ENCODE assay signal across 15 mouse cellular contexts in the genomic region with DNA sequence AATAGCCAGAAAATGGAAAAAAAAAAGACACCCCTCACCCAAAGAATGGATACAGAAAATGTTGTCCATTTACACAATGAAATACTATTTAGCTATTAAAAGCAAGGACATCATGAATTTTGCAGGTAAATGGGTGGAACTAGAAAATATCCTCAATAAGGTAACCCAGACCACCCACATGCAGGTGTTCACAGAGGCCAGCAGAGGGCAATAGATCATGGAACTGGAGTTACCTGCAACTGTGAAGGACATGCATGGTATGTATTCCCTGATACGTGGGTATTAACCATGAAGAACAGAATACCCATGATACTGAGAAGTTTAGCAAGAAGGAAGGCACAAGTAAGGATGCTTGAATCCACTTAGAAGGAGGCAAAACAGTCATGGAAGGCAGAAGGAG. TPM values are rescaled to one million over a fixed set of nuclear protein-coding genes. Genes with fewer than 3 reads are reported as not detected.
A peak's percentile ranks its signal among the peaks of the same experiment; 100 is the strongest.
DNase-seq lines count a peak whose midpoint lies in the region; ATAC-seq and TF ChIP-seq lines count a peak whose summit lies in the region.
"Had no signal": no experiment of that assay in that cellular context is flagged by ENCODE, and none has a peak within 500 bp of the region (broad histone marks: within the 10 kb centered on the region; RNA-seq: fewer than 3 reads in every experiment).

No protein-coding gene starts in this region.

- no peaks in the 10 kb centered on the region for H3K36me3 ChIP-seq in hindbrain, postnatal 0 days (ENCODE audit: insufficient read depth, low read length)
- no peaks in the 10 kb centered on the region for H3K36me3 ChIP-seq in hindbrain, embryonic 10.5 days
- H3K36me3 ChIP-seq: forebrain, embryonic 12.5 days; midbrain, embryonic 10.5 days; neural tube, embryonic 12.5 days had no signal

- H3K4me1 ChIP-seq in hindbrain, postnatal 0 days (ENCODE audit: insufficient read depth, low read length), result no peaks in the 10 kb centered on the region
- no peaks in the 10 kb centered on the region for H3K4me1 ChIP-seq in hindbrain, embryonic 10.5 days (replicated peaks)
- H3K4me1 ChIP-seq: forebrain, embryonic 12.5 days; midbrain, embryonic 10.5 days; neural tube, embryonic 12.5 days had no signal

- ATAC-seq in hindbrain, postnatal 0 days, result no peak

- no peak overlapping the region for H3K4me3 ChIP-seq in hindbrain, postnatal 0 days (ENCODE audit: low read length)
- H3K4me3 ChIP-seq in hindbrain, embryonic 10.5 days, result no peak overlapping the region
- H3K4me3 ChIP-seq: forebrain, embryonic 12.5 days; midbrain, embryonic 10.5 days; neural tube, embryonic 12.5 days had no signal

- peak; percentile 40 for TF ChIP-seq CTCF in hindbrain, postnatal 0 days (IDR thresholded peaks at IDR 0.05; ENCODE audit: low read depth)

- 51% methylated on average over 1 of the region's 1 CpGs for WGBS in hindbrain, postnatal 0 days
- WGBS in hindbrain, embryonic 10.5 days, result 63% methylated on average over 1 of the region's 1 CpGs

- no peaks in the 10 kb centered on the region for H3K27me3 ChIP-seq in hindbrain, postnatal 0 days (ENCODE audit: insufficient read depth, low read length)
- H3K27me3 ChIP-seq in hindbrain, embryonic 10.5 days (ENCODE audit: insufficient read depth, poor library complexity, severe bottlenecking), result no peaks in the 10 kb centered on the region
- H3K27me3 ChIP-seq: forebrain, embryonic 12.5 days; neural tube, embryonic 12.5 days had no signal

- no peak overlapping the region for H3K4me2 ChIP-seq in hindbrain, postnatal 0 days (ENCODE audit: low read depth, low read length)
- H3K4me2 ChIP-seq: forebrain, embryonic 12.5 days; neural tube, embryonic 12.5 days had no signal

- H3K9ac ChIP-seq in hindbrain, postnatal 0 days (replicated peaks; ENCODE audit: low read length), result no peak overlapping the region
- H3K9ac ChIP-seq: forebrain, embryonic 12.5 days; neural tube, embryonic 12.5 days had no signal

- no peaks in the 10 kb centered on the region for H3K9me3 ChIP-seq in hindbrain, postnatal 0 days (ENCODE audit: low read length)
- H3K9me3 ChIP-seq in hindbrain, embryonic 10.5 days, result no peaks in the 10 kb centered on the region
- H3K9me3 ChIP-seq: forebrain, embryonic 12.5 days; midbrain, embryonic 10.5 days; neural tube, embryonic 12.5 days had no signal

- DNase-seq in hindbrain, postnatal 0 days (ENCODE audit: low spot score), result no peak
- DNase-seq in hindbrain, embryonic 10.5 days (ENCODE audit: low spot score), result no peak
- DNase-seq in 3T3-L1 (ENCODE audit: low read depth, low spot score) (peak; percentile 47), A20 (ENCODE audit: low read depth, low spot score) (peak; percentile 30)
- DNase-seq in brain, adult 2 months (ENCODE audit: low read depth, low spot score), result peak; percentile 3
- no peak for DNase-seq in spleen, adult 18-20 months
- DNase-seq in spleen, postnatal 36 days (ENCODE audit: low spot score in 2 of 2), result no peak
- DNase-seq: heart, adult 11 months; kidney, postnatal 10 days had no signal

- H3K27ac ChIP-seq in hindbrain, postnatal 0 days, result no peak overlapping the region
- H3K27ac ChIP-seq in hindbrain, embryonic 10.5 days, result no peak overlapping the region
- H3K27ac ChIP-seq: forebrain, embryonic 12.5 days; midbrain, embryonic 10.5 days; neural tube, embryonic 12.5 days had no signal

RNA-seq across cellular contexts. Expression of a gene that starts 21.3 kb away (rescaled TPM):
- total RNA-seq in hindbrain, postnatal 0 days (2014; rRNA removed), result not detected in 2 replicates
- polyA plus RNA-seq in hindbrain, postnatal 0 days (2015; fragmentation: Nextera tagmentation; extraction: Ambion mirVana), result not detected in 2 replicates
- 0.37 TPM in 1 of 2 replicates, not detected in the other for polyA plus RNA-seq in hindbrain, embryonic 10.5 days (2016; fragmentation: Nextera tagmentation; extraction: Ambion mirVana)
- polyA plus RNA-seq: forebrain, embryonic 12.5 days; midbrain, embryonic 10.5 days; neural tube, embryonic 12.5 days had no signal

RNA-seq across cellular contexts. Expression of a gene that starts 28.5 kb away (rescaled TPM):
- 0.16 TPM in 1 of 2 replicates, not detected in the other for total RNA-seq in hindbrain, postnatal 0 days (2014; rRNA removed)
- polyA plus RNA-seq in hindbrain, postnatal 0 days (2015; fragmentation: Nextera tagmentation; extraction: Ambion mirVana), result 0.05 TPM in 1 of 2 replicates, not detected in the other
- not detected in 2 replicates for polyA plus RNA-seq in hindbrain, embryonic 10.5 days (2016; fragmentation: Nextera tagmentation; extraction: Ambion mirVana)
- total RNA-seq: common myeloid progenitor, adult 5-6 weeks; hematopoietic stem cell, adult 5-6 weeks had no signal
- polyA plus RNA-seq: forebrain, embryonic 12.5 days; midbrain, embryonic 10.5 days; neural tube, embryonic 12.5 days had no signal

RNA-seq across cellular contexts. Expression of a gene that starts 35.0 kb away (rescaled TPM):
- total RNA-seq in hindbrain, postnatal 0 days (2014; rRNA removed), result not detected in 2 replicates
- not detected in 2 replicates for polyA plus RNA-seq in hindbrain, postnatal 0 days (2015; fragmentation: Nextera tagmentation; extraction: Ambion mirVana)
- polyA plus RNA-seq in hindbrain, embryonic 10.5 days (2016; fragmentation: Nextera tagmentation; extraction: Ambion mirVana), result not detected in 2 replicates
- total RNA-seq: left cerebral cortex, adult 18-20 months had no signal
- polyA plus RNA-seq: forebrain, embryonic 12.5 days; midbrain, embryonic 10.5 days; neural tube, embryonic 12.5 days had no signal

RNA-seq across cellular contexts. Expression of a gene that starts 56.9 kb away (rescaled TPM):
- total RNA-seq in hindbrain, postnatal 0 days (2014; rRNA removed), result 0.07 and 0.47 TPM in 2 replicates
- 0.43 and 0.46 TPM in 2 replicates for polyA plus RNA-seq in hindbrain, postnatal 0 days (2015; fragmentation: Nextera tagmentation; extraction: Ambion mirVana)
- polyA plus RNA-seq in hindbrain, embryonic 10.5 days (2016; fragmentation: Nextera tagmentation; extraction: Ambion mirVana), result 0.21 and 0.29 TPM in 2 replicates

Comparison
In these comparisons a context has a peak if more than half of its experiments do, and no peak if none do; other contexts are left out.
1. DNase-seq: peak in 3T3-L1 (single experiment), A20 (single experiment) and brain, adult 2 months (single experiment); none in hindbrain, postnatal 0 days (single experiment), hindbrain, embryonic 10.5 days (single experiment), spleen, adult 18-20 months (0 of 2) and spleen, postnatal 36 days (0 of 2).